Mouse (Mus musculus): ENCODE results near the gene Olfr1484. TPM values are rescaled to one million over a fixed set of nuclear protein-coding genes. Genes with fewer than 3 reads are reported as not detected.
"Not testable (repeated sequence)": the region's sequence is repeated elsewhere in the genome, so short reads cannot be mapped to it uniquely, and the experiment has no call there.

The Olfr1484 gene
- not detected in 2 replicates for polyA plus RNA-seq (2012; rRNA removed)
- polyA plus RNA-seq (2014; fragmentation: Nextera tagmentation; extraction: Ambion mirVana), result not detected in 2 replicates

GRCm38 (mm10) chr19:13583211-13583610 lies at the start of gene Olfr1484:
Olfr1484 (plus strand) TSS chr19:13583511.
- H3K36me3 ChIP-seq (replicated peaks; ENCODE audit: control insufficient read depth, insufficient read depth, low read depth), result no peaks in the 10 kb centered on the region
- ATAC-seq (ENCODE audit: insufficient read depth) (no peak), DNase-seq (ENCODE audit: low read depth in 3 of 3, low spot score in 3 of 3) (no peak)
- H3K27me3 ChIP-seq (ENCODE audit: control insufficient read depth, insufficient read depth, low read length), result no peaks in the 10 kb centered on the region
- H3K27ac ChIP-seq, result no peak within 1 kb of the TSS
- H3K4me3 ChIP-seq (ENCODE audit: insufficient read depth in 1 of 2, low read depth in 2 of 2, low read length in 2 of 2), result no peak within 1 kb of the TSS
- H3K4me1 ChIP-seq (replicated peaks; ENCODE audit: control insufficient read depth in 2 of 2, insufficient read depth in 2 of 2, low read length in 1 of 2), result no peaks in the 10 kb centered on the region
- TF ChIP-seq CTCF (IDR thresholded peaks at IDR 0.05; ENCODE audit: low read depth) (no peak), EP300 (IDR thresholded peaks at IDR 0.05; ENCODE audit: low read depth) (no peak)
- WGBS (ENCODE audit: insufficient replicate concordance), result 60% methylated on average over 1 of the region's 1 CpGs
- H3K9ac ChIP-seq (replicated peaks), result no peak within 1 kb of the TSS
- H3K4me2 ChIP-seq (ENCODE audit: low read depth), result no peak within 1 kb of the TSS
- H3K9me3 ChIP-seq (ENCODE audit: control insufficient read depth, low read length), result no peaks in the 10 kb centered on the region

DNA sequence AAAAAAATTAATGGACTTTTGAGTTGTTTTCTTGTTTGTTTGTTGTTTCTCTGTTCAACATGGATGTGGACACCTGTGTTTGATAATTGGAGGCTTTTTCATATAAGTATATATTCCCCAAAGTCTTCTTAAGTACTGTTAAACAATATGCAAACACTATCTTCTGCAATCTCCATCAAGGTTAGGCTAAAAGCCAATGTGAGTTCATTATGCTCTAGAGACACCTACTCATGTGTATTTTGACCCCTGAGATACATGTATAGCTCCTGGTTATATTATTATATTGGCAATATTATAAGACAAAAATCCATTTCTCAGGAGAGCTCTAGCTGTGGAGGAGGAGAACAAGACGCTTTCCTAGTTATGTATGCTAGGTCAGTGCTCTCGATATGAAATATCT lies 33.8 kb downstream of the Olfr1484 start, which contains the start of gene Olfr1487:
TSS of gene Olfr1487 (plus strand) at position 301 of the 400 bp plus-strand sequence.
- not testable (repeated sequence) for H3K9ac ChIP-seq (replicated peaks); H3K36me3 ChIP-seq (replicated peaks; ENCODE audit: control insufficient read depth, insufficient read depth, low read depth); H3K4me1 ChIP-seq (replicated peaks; ENCODE audit: control insufficient read depth in 2 of 2, insufficient read depth in 2 of 2, low read length in 1 of 2); H3K27ac ChIP-seq; H3K4me3 ChIP-seq (ENCODE audit: insufficient read depth in 1 of 2, low read depth in 2 of 2, low read length in 2 of 2); H3K9me3 ChIP-seq (ENCODE audit: control insufficient read depth, low read length); DNase-seq (ENCODE audit: low read depth in 3 of 3, low spot score in 3 of 3); H3K4me2 ChIP-seq (ENCODE audit: low read depth); H3K27me3 ChIP-seq (ENCODE audit: control insufficient read depth, insufficient read depth, low read length); ATAC-seq (ENCODE audit: insufficient read depth)
- 59% methylated on average over 2 of the region's 2 CpGs for WGBS (ENCODE audit: insufficient replicate concordance)

DNA sequence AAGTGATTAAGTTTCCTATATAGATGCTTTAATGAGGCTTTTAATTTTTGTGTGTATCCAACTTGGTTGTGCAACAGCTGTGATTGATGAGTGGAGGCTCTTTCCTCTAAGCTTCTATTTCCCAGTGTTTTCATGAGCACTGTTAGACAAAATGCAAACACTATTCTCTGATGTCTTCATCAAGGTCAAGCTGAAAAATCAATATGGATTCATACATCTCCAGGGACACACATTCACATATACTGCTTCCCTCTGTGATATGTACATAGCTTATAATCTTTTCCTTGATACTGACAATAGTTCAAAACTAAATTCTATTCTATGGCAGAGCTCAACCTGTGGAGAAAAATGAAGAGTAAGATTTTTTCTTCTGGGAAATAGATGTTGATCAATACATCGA lies 48.0 kb downstream of the Olfr1484 start, which contains the start of gene Olfr1489:
TSS of gene Olfr1489 (plus strand) at position 301 of the 400 bp plus-strand sequence.
- no peak for DNase-seq (ENCODE audit: low read depth in 3 of 3, low spot score in 3 of 3)
- no peaks in the 10 kb centered on the region for H3K27me3 ChIP-seq (ENCODE audit: control insufficient read depth, insufficient read depth, low read length)
- no peak within 1 kb of the TSS for H3K27ac ChIP-seq
- no peak for TF ChIP-seq CTCF (IDR thresholded peaks at IDR 0.05; ENCODE audit: low read depth)
- no peak for TF ChIP-seq EP300 (IDR thresholded peaks at IDR 0.05; ENCODE audit: low read depth)
- 58% methylated on average over 1 of the region's 1 CpGs for WGBS (ENCODE audit: insufficient replicate concordance)
- no peak for ATAC-seq (ENCODE audit: insufficient read depth)
- no peaks in the 10 kb centered on the region for H3K9me3 ChIP-seq (ENCODE audit: control insufficient read depth, low read length)
- H3K4me1 ChIP-seq (replicated peaks; ENCODE audit: control insufficient read depth in 2 of 2, insufficient read depth in 2 of 2, low read length in 1 of 2), result no peaks in the 10 kb centered on the region
- no peak within 1 kb of the TSS for H3K4me3 ChIP-seq (ENCODE audit: insufficient read depth in 1 of 2, low read depth in 2 of 2, low read length in 2 of 2)
- no peak within 1 kb of the TSS for H3K9ac ChIP-seq (replicated peaks)
- H3K4me2 ChIP-seq (ENCODE audit: low read depth), result no peak within 1 kb of the TSS
- no peaks in the 10 kb centered on the region for H3K36me3 ChIP-seq (replicated peaks; ENCODE audit: control insufficient read depth, insufficient read depth, low read depth)

Small RNA genes within 50 kb of the gene (microRNA-seq; reads per million reads assigned to microRNA genes)
- gene Gm22323 (not detected), gene Gm23931 (not detected)

Other genes with a start within 250 kb of the Olfr1484 start
- gene Olfr1466, start 244.6 kb upstream of the Olfr1484 start, polyA plus RNA-seq (2012; rRNA removed), result not detected in 2 replicates
- not detected in 2 replicates for gene Olfr1466, start 244.6 kb upstream of the Olfr1484 start, polyA plus RNA-seq (2014; fragmentation: Nextera tagmentation; extraction: Ambion mirVana)
- not detected in 2 replicates for gene Olfr1467, start 221.3 kb upstream of the Olfr1484 start, polyA plus RNA-seq (2012; rRNA removed)
- gene Olfr1467, start 221.3 kb upstream of the Olfr1484 start, polyA plus RNA-seq (2014; fragmentation: Nextera tagmentation; extraction: Ambion mirVana), result not detected in 2 replicates
- gene Olfr1469, start 175.7 kb upstream of the Olfr1484 start, polyA plus RNA-seq (2012; rRNA removed), result not detected in 2 replicates
- not detected in 2 replicates for gene Olfr1469, start 175.7 kb upstream of the Olfr1484 start, polyA plus RNA-seq (2014; fragmentation: Nextera tagmentation; extraction: Ambion mirVana)
- not detected in 2 replicates for gene Olfr1471, start 140.1 kb upstream of the Olfr1484 start, polyA plus RNA-seq (2012; rRNA removed)
- gene Olfr1471, start 140.1 kb upstream of the Olfr1484 start, polyA plus RNA-seq (2014; fragmentation: Nextera tagmentation; extraction: Ambion mirVana), result not detected in 2 replicates
- gene Olfr1472, start 127.4 kb upstream of the Olfr1484 start, polyA plus RNA-seq (2012; rRNA removed), result not detected in 2 replicates
- not detected in 2 replicates for gene Olfr1472, start 127.4 kb upstream of the Olfr1484 start, polyA plus RNA-seq (2014; fragmentation: Nextera tagmentation; extraction: Ambion mirVana)
- not detected in 2 replicates for gene Olfr1474, start 113.9 kb upstream of the Olfr1484 start, polyA plus RNA-seq (2012; rRNA removed)
- gene Olfr1474, start 113.9 kb upstream of the Olfr1484 start, polyA plus RNA-seq (2014; fragmentation: Nextera tagmentation; extraction: Ambion mirVana), result not detected in 2 replicates
- not detected in 2 replicates for gene Olfr1475, start 103.3 kb upstream of the Olfr1484 start, polyA plus RNA-seq (2012; rRNA removed)
- gene Olfr1475, start 103.3 kb upstream of the Olfr1484 start, polyA plus RNA-seq (2014; fragmentation: Nextera tagmentation; extraction: Ambion mirVana), result not detected in 2 replicates
- gene Olfr1477, start 83.0 kb upstream of the Olfr1484 start, polyA plus RNA-seq (2012; rRNA removed), result not detected in 2 replicates
- not detected in 2 replicates for gene Olfr1477, start 83.0 kb upstream of the Olfr1484 start, polyA plus RNA-seq (2014; fragmentation: Nextera tagmentation; extraction: Ambion mirVana)
- gene Olfr1480, start 55.6 kb upstream of the Olfr1484 start, polyA plus RNA-seq (2012; rRNA removed), result not detected in 2 replicates
- gene Olfr1480, start 55.6 kb upstream of the Olfr1484 start, polyA plus RNA-seq (2014; fragmentation: Nextera tagmentation; extraction: Ambion mirVana), result not detected in 2 replicates
- gene Olfr1487, start 33.9 kb downstream of the Olfr1484 start, polyA plus RNA-seq (2012; rRNA removed), result not detected in 2 replicates
- not detected in 2 replicates for gene Olfr1487, start 33.9 kb downstream of the Olfr1484 start, polyA plus RNA-seq (2014; fragmentation: Nextera tagmentation; extraction: Ambion mirVana)
- not detected in 2 replicates for gene Olfr1489, start 48.1 kb downstream of the Olfr1484 start, polyA plus RNA-seq (2012; rRNA removed)
- gene Olfr1489, start 48.1 kb downstream of the Olfr1484 start, polyA plus RNA-seq (2014; fragmentation: Nextera tagmentation; extraction: Ambion mirVana), result not detected in 2 replicates
- not detected in 2 replicates for gene Olfr1490, start 67.6 kb downstream of the Olfr1484 start, polyA plus RNA-seq (2012; rRNA removed)
- gene Olfr1490, start 67.6 kb downstream of the Olfr1484 start, polyA plus RNA-seq (2014; fragmentation: Nextera tagmentation; extraction: Ambion mirVana), result not detected in 2 replicates
- not detected in 2 replicates for gene Olfr1491, start 113.8 kb downstream of the Olfr1484 start, polyA plus RNA-seq (2012; rRNA removed)
- gene Olfr1491, start 113.8 kb downstream of the Olfr1484 start, polyA plus RNA-seq (2014; fragmentation: Nextera tagmentation; extraction: Ambion mirVana), result not detected in 2 replicates
- gene Olfr1493-ps1, start 139.8 kb downstream of the Olfr1484 start, polyA plus RNA-seq (2012; rRNA removed), result not detected in 2 replicates
- not detected in 2 replicates for gene Olfr1493-ps1, start 139.8 kb downstream of the Olfr1484 start, polyA plus RNA-seq (2014; fragmentation: Nextera tagmentation; extraction: Ambion mirVana)
- not detected in 2 replicates for gene Olfr1494, start 156.2 kb downstream of the Olfr1484 start, polyA plus RNA-seq (2012; rRNA removed)
- gene Olfr1494, start 156.2 kb downstream of the Olfr1484 start, polyA plus RNA-seq (2014; fragmentation: Nextera tagmentation; extraction: Ambion mirVana), result not detected in 2 replicates
- gene Olfr1495, start 181.1 kb downstream of the Olfr1484 start, polyA plus RNA-seq (2012; rRNA removed), result not detected in 2 replicates
- not detected in 2 replicates for gene Olfr1495, start 181.1 kb downstream of the Olfr1484 start, polyA plus RNA-seq (2014; fragmentation: Nextera tagmentation; extraction: Ambion mirVana)
- not detected in 2 replicates for gene Olfr1496, start 194.4 kb downstream of the Olfr1484 start, polyA plus RNA-seq (2012; rRNA removed)
- not detected in 2 replicates for gene Olfr1496, start 194.4 kb downstream of the Olfr1484 start, polyA plus RNA-seq (2014; fragmentation: Nextera tagmentation; extraction: Ambion mirVana)
- not detected in 2 replicates for gene Olfr1497, start 214.7 kb downstream of the Olfr1484 start, polyA plus RNA-seq (2012; rRNA removed)
- not detected in 2 replicates for gene Olfr1497, start 214.7 kb downstream of the Olfr1484 start, polyA plus RNA-seq (2014; fragmentation: Nextera tagmentation; extraction: Ambion mirVana)
- gene Olfr1499, start 235.9 kb downstream of the Olfr1484 start, polyA plus RNA-seq (2012; rRNA removed), result not detected in 2 replicates
- gene Olfr1499, start 235.9 kb downstream of the Olfr1484 start, polyA plus RNA-seq (2014; fragmentation: Nextera tagmentation; extraction: Ambion mirVana), result not detected in 2 replicates
- not detected in 2 replicates for gene Olfr1500, start 247.0 kb downstream of the Olfr1484 start, polyA plus RNA-seq (2012; rRNA removed)
- gene Olfr1500, start 247.0 kb downstream of the Olfr1484 start, polyA plus RNA-seq (2014; fragmentation: Nextera tagmentation; extraction: Ambion mirVana), result not detected in 2 replicates

Data from liver, embryonic 14.5 days (tissue).